Mouse (Mus musculus): Measurements from ENCODE around the gene Rad51b.
A peak's percentile ranks its signal among the peaks of the same experiment; 100 is the strongest.

Gene Rad51b

GRCm38 (mm10) chr12:79613846-79614582, 316.9 kb downstream of the Rad51b start:
- no peak for DNase-seq (ENCODE audit: low spot score)

GRCm38 (mm10) chr12:79614583-79614953, 317.5 kb downstream of the Rad51b start:
- DNase-seq (ENCODE audit: low spot score): no peak

- DNase-seq (ENCODE audit: low spot score): no peak
Observed at GRCm38 (mm10) chr12:79615717-79616316, 318.7 kb downstream of the Rad51b start.

GRCm38 (mm10) chr12:79619009-79619408, 321.9 kb downstream of the Rad51b start:
- DNase-seq (ENCODE audit: low spot score): no peak

- DNase-seq (ENCODE audit: low spot score): no peak
Observed at GRCm38 (mm10) chr12:79620693-79621092, 323.6 kb downstream of the Rad51b start.

- DNase-seq (ENCODE audit: low spot score): no peak
Observed at GRCm38 (mm10) chr12:79623308-79623707, 326.2 kb downstream of the Rad51b start.

GRCm38 (mm10) chr12:79625699-79626554, 328.8 kb downstream of the Rad51b start:
- no peak for DNase-seq (ENCODE audit: low spot score)

- no peak for DNase-seq (ENCODE audit: low spot score)
Observed at GRCm38 (mm10) chr12:79626555-79627080, 329.5 kb downstream of the Rad51b start.

- DNase-seq (ENCODE audit: low spot score): no peak
Observed at GRCm38 (mm10) chr12:79627351-79628120, 330.5 kb downstream of the Rad51b start.

- no peak for DNase-seq (ENCODE audit: low spot score)
Observed at GRCm38 (mm10) chr12:79628121-79628774, 331.2 kb downstream of the Rad51b start.

- no peak for DNase-seq (ENCODE audit: low spot score)
Observed at GRCm38 (mm10) chr12:79629945-79630850, 333.1 kb downstream of the Rad51b start.

GRCm38 (mm10) chr12:79633458-79634106, 336.5 kb downstream of the Rad51b start:
- DNase-seq (ENCODE audit: low spot score): no peak

GRCm38 (mm10) chr12:79641570-79642285, 344.6 kb downstream of the Rad51b start:
- peak; percentile 43 for DNase-seq (ENCODE audit: low spot score)

- no peak for DNase-seq (ENCODE audit: low spot score)
Observed at GRCm38 (mm10) chr12:79642715-79643114, 345.6 kb downstream of the Rad51b start.

- no peak for DNase-seq (ENCODE audit: low spot score)
Observed at GRCm38 (mm10) chr12:79645656-79646055, 348.6 kb downstream of the Rad51b start.

GRCm38 (mm10) chr12:79646646-79647164, 349.6 kb downstream of the Rad51b start:
- no peak for DNase-seq (ENCODE audit: low spot score)

- DNase-seq (ENCODE audit: low spot score): no peak
Observed at GRCm38 (mm10) chr12:79647382-79647781, 350.3 kb downstream of the Rad51b start.

- DNase-seq (ENCODE audit: low spot score): no peak
Observed at GRCm38 (mm10) chr12:79647976-79648375, 350.9 kb downstream of the Rad51b start.

Data from urinary bladder, postnatal 25 days (tissue).